Mouse (Mus musculus) activated CD4-positive, CD25-positive, alpha-beta regulatory T cell (primary cell): ENCODE data around the gene Top2a. TPM values are rescaled to one million over a fixed set of nuclear protein-coding genes. Genes with fewer than 3 reads are reported as not detected.

Experiments
- polyA plus RNA-seq, 2 experiments: library from polyadenylated mRNA; unstranded; fragments of 100-300 nt; shearing (Covaris generic); gene quantifications; one replicate each; pipeline ENCODE4 v1.2.1; 2017

Gene Top2a
- polyA plus RNA-seq, result 10 to 100 TPM; 49.4 to 51.6 TPM

GRCm38 (mm10) chr11:99023500-99024467, at the start of gene Top2a:
TSS of gene Top2a (minus strand) at chr11:99024189.

GRCm38 (mm10) chr11:99041051-99041729, 17.2 kb upstream of the Top2a start, which contains the start of gene Igfbp4:
TSS of gene Igfbp4 (plus strand) at chr11:99041244.

GRCm38 (mm10) chr11:98982773-98983133, 41.2 kb downstream of the Top2a start, which contains the start of gene Gjd3:
TSS of gene Gjd3 (minus strand) at chr11:98983016.

Other genes starting within 250 kb of the Top2a start
- gene Nr1d1, start 248.9 kb downstream of the Top2a start, polyA plus RNA-seq, result 1 to 10 TPM in 1 of 2 experiments, under 1 TPM in 1; 0.90 to 4.9 TPM
- 10 to 100 TPM; 20.7 to 23.0 TPM for gene Msl1, start 228.7 kb downstream of the Top2a start, polyA plus RNA-seq
- 10 to 100 TPM; 57.3 to 71.1 TPM for gene Casc3, start 219.3 kb downstream of the Top2a start, polyA plus RNA-seq
- gene Rapgefl1, start 187.4 kb downstream of the Top2a start, polyA plus RNA-seq, result under 1 TPM in 1 of 2 experiments, not detected in 1; 0.38 TPM
- 1 to 10 TPM; 3.2 to 4.3 TPM for gene Wipf2, start 160.6 kb downstream of the Top2a start, polyA plus RNA-seq
- gene Cdc6, start 116.4 kb downstream of the Top2a start, polyA plus RNA-seq, result 10 to 100 TPM; 12.5 to 14.6 TPM
- gene Rara, start 96.4 kb downstream of the Top2a start, polyA plus RNA-seq, result 10 to 100 TPM; 42.7 to 74.8 TPM
- gene Gjd3, start 41.2 kb downstream of the Top2a start, polyA plus RNA-seq, result under 1 TPM; 0.36 to 0.64 TPM
- 100 to 1,000 TPM; 347 to 701 TPM for gene Igfbp4, start 17.1 kb upstream of the Top2a start, polyA plus RNA-seq
- gene Tns4, start 65.1 kb upstream of the Top2a start, polyA plus RNA-seq, result 1 to 10 TPM in 1 of 2 experiments, under 1 TPM in 1; 0.55 to 1.3 TPM
- 100 to 1,000 TPM; 268 to 861 TPM for gene Ccr7, start 130.9 kb upstream of the Top2a start, polyA plus RNA-seq
- 100 to 1,000 TPM; 204 to 246 TPM for gene Smarce1, start 206.8 kb upstream of the Top2a start, polyA plus RNA-seq
- gene Krt222, start 219.9 kb upstream of the Top2a start, polyA plus RNA-seq, result 1 to 10 TPM; 1.4 to 1.5 TPM